Mouse (Mus musculus): ENCODE measurements around the gene Abl2. TPM values are rescaled to one million over a fixed set of nuclear protein-coding genes. Genes with fewer than 3 reads are reported as not detected.

The Abl2 gene
- polyA plus RNA-seq, 1 experiment from 2014 or later = 5.3 TPM

DNA sequence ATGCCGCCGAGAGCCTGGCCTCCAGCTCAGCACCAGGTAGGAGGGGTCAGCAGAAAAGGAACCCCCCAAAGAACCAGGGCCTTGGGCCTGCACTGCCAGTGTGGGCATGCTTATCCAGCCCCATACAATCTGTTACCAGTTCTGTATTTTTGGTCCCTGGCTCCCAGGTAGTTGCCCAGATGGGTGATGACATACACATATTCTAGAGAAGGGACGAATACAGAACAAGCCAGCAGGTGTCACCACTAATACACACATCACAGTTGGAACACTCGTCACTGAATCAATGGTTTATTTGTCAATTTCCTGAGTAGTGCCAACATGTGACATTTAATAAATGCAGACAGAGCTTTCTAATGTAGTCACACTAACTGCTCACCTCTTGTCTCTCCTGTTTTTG lies 82.0 kb downstream of the Abl2 start:
- Histone ChIP-seq H3K9me3 (ENCODE audit: control insufficient read depth, low read length) (no peaks in the 10 kb centered on the region), H3K36me3 (ENCODE audit: control insufficient read depth, insufficient read depth, low read length) (peaks cover 27% of the 10 kb centered on the region), H3K4me1 (ENCODE audit: control insufficient read depth, insufficient read depth, low read depth, low read length) (peaks cover 12% of the 10 kb centered on the region), H3K27me3 (replicated peaks; ENCODE audit: control insufficient read depth, insufficient read depth, low read length) (no peaks in the 10 kb centered on the region), H3K9ac (ENCODE audit: low read depth, low read length) (no peak overlapping the region), H3K27ac (ENCODE audit: low read depth, low read length) (no peak overlapping the region), H3K4me3 (ENCODE audit: low read length) (no peak overlapping the region), H3K4me2 (ENCODE audit: low read length) (no peak overlapping the region)
- ATAC-seq = peak; percentile 40; the same call in 1 of the 2 replicates
- WGBS = 62% methylated on average over 4 of the region's 4 CpGs

DNA sequence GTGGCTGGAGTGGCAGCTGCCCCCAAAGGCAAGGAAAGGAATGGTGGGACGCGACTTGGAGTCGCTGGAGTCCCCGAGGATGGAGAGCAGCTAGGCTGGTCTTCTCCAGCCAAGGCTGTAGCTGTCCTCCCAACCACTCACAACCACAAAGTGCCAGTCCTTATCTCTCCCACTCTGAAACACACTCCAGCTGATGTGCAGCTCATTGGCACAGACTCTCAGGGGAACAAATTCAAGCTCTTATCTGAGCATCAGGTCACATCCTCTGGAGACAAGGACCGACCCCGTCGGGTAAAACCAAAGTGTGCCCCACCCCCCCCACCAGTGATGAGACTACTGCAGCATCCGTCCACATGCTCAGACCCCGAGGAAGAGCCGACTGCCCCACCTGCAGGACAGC lies 83.2 kb downstream of the Abl2 start:
- no peak overlapping the region for H3K4me3 ChIP-seq (ENCODE audit: low read length)
- ATAC-seq = no peak
- peaks cover 24% of the 10 kb centered on the region for H3K36me3 ChIP-seq (ENCODE audit: control insufficient read depth, insufficient read depth, low read length)
- peaks cover 12% of the 10 kb centered on the region for H3K4me1 ChIP-seq (ENCODE audit: control insufficient read depth, insufficient read depth, low read depth, low read length)
- H3K27ac ChIP-seq (ENCODE audit: low read depth, low read length) = no peak overlapping the region
- WGBS = 93% methylated on average over 10 of the region's 10 CpGs
- H3K4me2 ChIP-seq (ENCODE audit: low read length) = no peak overlapping the region
- H3K27me3 ChIP-seq (replicated peaks; ENCODE audit: control insufficient read depth, insufficient read depth, low read length) = no peaks in the 10 kb centered on the region
- H3K9me3 ChIP-seq (ENCODE audit: control insufficient read depth, low read length) = no peaks in the 10 kb centered on the region
- no peak overlapping the region for H3K9ac ChIP-seq (ENCODE audit: low read depth, low read length)

DNA sequence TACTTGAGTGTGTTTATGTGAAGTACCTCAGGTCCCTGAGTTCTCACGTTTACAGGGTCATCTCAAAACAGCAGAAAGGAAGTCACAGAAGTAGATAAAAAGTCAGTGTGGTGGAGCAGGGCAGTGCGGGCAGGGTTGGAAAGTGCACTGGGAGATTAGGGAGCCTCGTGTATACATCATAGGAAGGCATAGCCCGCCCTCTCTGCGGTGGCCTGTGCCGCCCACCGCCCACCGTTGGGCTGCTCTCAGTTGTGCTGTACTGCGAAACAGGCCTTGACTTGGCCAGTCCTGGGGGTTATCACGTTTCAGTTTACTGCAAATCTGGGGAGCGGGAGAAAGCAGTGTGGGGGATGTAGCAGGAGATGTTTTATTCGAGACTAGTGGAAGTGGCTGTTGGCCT lies 84.2 kb downstream of the Abl2 start:
- no peak overlapping the region for H3K4me2 ChIP-seq (ENCODE audit: low read length)
- H3K27me3 ChIP-seq (replicated peaks; ENCODE audit: control insufficient read depth, insufficient read depth, low read length) = no peaks in the 10 kb centered on the region
- no peak overlapping the region for H3K27ac ChIP-seq (ENCODE audit: low read depth, low read length)
- peaks cover 20% of the 10 kb centered on the region for H3K36me3 ChIP-seq (ENCODE audit: control insufficient read depth, insufficient read depth, low read length)
- peaks cover 12% of the 10 kb centered on the region for H3K4me1 ChIP-seq (ENCODE audit: control insufficient read depth, insufficient read depth, low read depth, low read length)
- no peak for ATAC-seq
- 72% methylated on average over 12 of the region's 12 CpGs for WGBS
- H3K4me3 ChIP-seq (ENCODE audit: low read length) = no peak overlapping the region
- H3K9me3 ChIP-seq (ENCODE audit: control insufficient read depth, low read length) = no peaks in the 10 kb centered on the region
- no peak overlapping the region for H3K9ac ChIP-seq (ENCODE audit: low read depth, low read length)

DNA sequence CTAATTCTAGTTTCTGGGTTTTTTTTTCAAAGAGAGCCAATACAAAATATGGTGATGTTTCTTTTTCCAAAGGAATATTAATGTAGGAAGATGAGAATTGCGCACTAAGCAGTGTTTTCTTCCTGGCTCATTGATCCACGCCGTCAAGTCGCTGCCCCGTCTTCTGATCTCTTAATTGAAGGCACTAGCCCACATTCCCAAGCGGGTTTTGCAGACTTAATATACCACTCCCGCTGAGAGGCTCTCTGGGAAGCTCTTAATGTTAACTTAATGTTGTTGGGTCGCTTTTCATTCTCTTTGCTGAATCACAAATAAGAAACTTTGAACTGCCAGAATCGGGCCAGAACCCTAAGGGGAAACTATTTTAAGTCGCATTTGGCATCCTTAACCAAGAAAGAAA lies 85.5 kb downstream of the Abl2 start:
- peaks cover 24% of the 10 kb centered on the region for H3K36me3 ChIP-seq (ENCODE audit: control insufficient read depth, insufficient read depth, low read length)
- no peaks in the 10 kb centered on the region for H3K9me3 ChIP-seq (ENCODE audit: control insufficient read depth, low read length)
- H3K4me3 ChIP-seq (ENCODE audit: low read length) = no peak overlapping the region
- no peak overlapping the region for H3K9ac ChIP-seq (ENCODE audit: low read depth, low read length)
- no peak overlapping the region for H3K4me2 ChIP-seq (ENCODE audit: low read length)
- peaks cover 12% of the 10 kb centered on the region for H3K4me1 ChIP-seq (ENCODE audit: control insufficient read depth, insufficient read depth, low read depth, low read length)
- no peak for ATAC-seq
- 38% methylated on average over 10 of the region's 10 CpGs for WGBS
- H3K27ac ChIP-seq (ENCODE audit: low read depth, low read length) = no peak overlapping the region
- H3K27me3 ChIP-seq (replicated peaks; ENCODE audit: control insufficient read depth, insufficient read depth, low read length) = no peaks in the 10 kb centered on the region

DNA sequence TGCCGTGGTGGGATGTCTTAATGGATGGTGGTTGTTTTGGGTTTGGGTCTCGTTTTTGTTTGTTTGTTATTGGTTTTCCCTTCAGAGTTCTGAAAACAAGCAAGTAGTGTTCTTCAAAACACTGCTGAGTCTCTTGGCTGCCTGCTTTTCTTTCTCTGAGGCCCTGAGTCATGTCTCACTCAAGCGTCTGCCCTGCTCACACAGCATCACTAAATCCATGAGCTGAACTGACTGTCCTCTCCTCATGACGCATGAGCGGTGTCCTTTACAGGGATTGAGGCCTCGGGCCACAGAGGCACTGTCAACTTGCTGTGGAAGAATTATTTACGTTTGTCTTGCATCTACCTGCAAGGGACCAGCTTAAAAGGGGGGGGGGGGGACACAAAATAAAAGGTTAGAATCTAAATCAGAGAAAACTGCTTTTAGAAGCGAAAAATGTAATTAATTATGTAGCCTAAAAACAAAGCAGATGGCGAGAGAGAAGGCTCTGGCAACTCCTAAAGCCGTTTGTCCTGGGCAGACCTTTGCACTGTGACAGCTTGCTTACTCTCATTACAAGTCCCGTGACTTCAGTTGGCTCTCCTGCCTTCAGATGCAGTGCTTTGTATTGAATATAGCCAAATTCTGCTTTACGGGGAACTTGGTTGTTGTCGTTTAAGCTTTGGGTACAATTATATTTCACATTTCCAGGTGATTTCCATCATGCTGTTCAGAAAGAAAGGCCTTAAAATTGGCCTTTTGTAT lies 86.4 kb downstream of the Abl2 start:
- Histone ChIP-seq H3K9ac (ENCODE audit: low read depth, low read length) (no peak overlapping the region), H3K36me3 (ENCODE audit: control insufficient read depth, insufficient read depth, low read length) (peaks cover 24% of the 10 kb centered on the region), H3K9me3 (ENCODE audit: control insufficient read depth, low read length) (no peaks in the 10 kb centered on the region), H3K4me1 (ENCODE audit: control insufficient read depth, insufficient read depth, low read depth, low read length) (peaks cover 12% of the 10 kb centered on the region), H3K27ac (ENCODE audit: low read depth, low read length) (no peak overlapping the region), H3K4me3 (ENCODE audit: low read length) (no peak overlapping the region), H3K27me3 (replicated peaks; ENCODE audit: control insufficient read depth, insufficient read depth, low read length) (no peaks in the 10 kb centered on the region), H3K4me2 (ENCODE audit: low read length) (no peak overlapping the region)
- ATAC-seq = 0 out of 2 replicates have a peak, but pooled peaks have one; percentile 38
- 58% methylated on average over 13 of the region's 13 CpGs for WGBS

DNA sequence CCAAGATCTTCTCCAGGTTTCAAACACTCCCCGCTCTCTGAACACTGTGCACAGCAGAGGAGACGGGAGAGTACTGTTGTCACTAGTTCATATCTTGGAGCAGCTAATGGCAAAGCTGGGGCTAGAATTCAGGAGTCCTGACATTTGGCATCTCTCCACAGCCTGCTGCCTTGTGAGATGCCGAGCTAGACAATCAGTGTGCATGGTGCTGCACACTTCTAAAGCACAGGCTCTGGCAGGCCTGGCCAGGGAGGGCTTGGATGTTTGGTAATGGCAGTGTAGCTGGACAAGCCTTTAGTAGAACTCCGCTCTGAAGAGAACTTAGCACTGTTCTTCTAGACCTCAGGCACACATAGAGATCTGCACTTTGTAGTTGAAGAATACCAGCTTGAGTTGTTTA lies 87.4 kb downstream of the Abl2 start:
- 65% methylated on average over 4 of the region's 4 CpGs for WGBS
- ATAC-seq = no peak

DNA sequence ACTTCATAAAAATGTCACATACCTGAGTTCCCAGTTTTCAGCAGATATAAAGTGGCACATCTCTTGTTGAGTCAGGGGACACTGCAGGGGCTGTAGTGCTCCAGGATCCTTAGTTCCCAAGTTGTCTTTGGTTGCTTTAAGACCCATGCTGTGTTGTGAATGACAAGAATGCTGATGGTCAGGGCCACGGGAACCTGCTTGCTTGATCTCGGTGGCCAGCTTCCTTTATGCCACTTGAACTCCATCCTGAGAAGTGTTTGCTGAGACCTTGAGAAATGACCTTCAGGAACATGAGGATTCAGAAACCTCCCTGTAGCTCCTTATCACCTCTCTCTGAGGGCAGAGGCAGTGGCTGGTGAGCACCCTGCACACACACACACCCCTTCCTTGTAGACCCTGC lies 90.1 kb downstream of the Abl2 start:
- H3K4me3 ChIP-seq (ENCODE audit: low read length) = no peak overlapping the region
- H3K4me1 ChIP-seq (ENCODE audit: control insufficient read depth, insufficient read depth, low read depth, low read length) = peaks cover 8% of the 10 kb centered on the region
- WGBS = 46% methylated on average over 2 of the region's 2 CpGs
- H3K36me3 ChIP-seq (ENCODE audit: control insufficient read depth, insufficient read depth, low read length) = peaks cover 4% of the 10 kb centered on the region
- H3K9me3 ChIP-seq (ENCODE audit: control insufficient read depth, low read length) = no peaks in the 10 kb centered on the region
- no peaks in the 10 kb centered on the region for H3K27me3 ChIP-seq (replicated peaks; ENCODE audit: control insufficient read depth, insufficient read depth, low read length)
- H3K27ac ChIP-seq (ENCODE audit: low read depth, low read length) = no peak overlapping the region
- H3K9ac ChIP-seq (ENCODE audit: low read depth, low read length) = no peak overlapping the region
- no peak for ATAC-seq
- H3K4me2 ChIP-seq (ENCODE audit: low read length) = no peak overlapping the region

More for the DNA sequence above, 87.4 kb downstream of the Abl2 start:
- H3K9me3 ChIP-seq (ENCODE audit: control insufficient read depth, low read length) = no peaks in the 10 kb centered on the region
- H3K4me3 ChIP-seq (ENCODE audit: low read length) = no peak overlapping the region
- no peaks in the 10 kb centered on the region for H3K27me3 ChIP-seq (replicated peaks; ENCODE audit: control insufficient read depth, insufficient read depth, low read length)
- H3K4me1 ChIP-seq (ENCODE audit: control insufficient read depth, insufficient read depth, low read depth, low read length) = peaks cover 12% of the 10 kb centered on the region
- H3K9ac ChIP-seq (ENCODE audit: low read depth, low read length) = no peak overlapping the region
- H3K27ac ChIP-seq (ENCODE audit: low read depth, low read length) = no peak overlapping the region
- peaks cover 21% of the 10 kb centered on the region for H3K36me3 ChIP-seq (ENCODE audit: control insufficient read depth, insufficient read depth, low read length)
- H3K4me2 ChIP-seq (ENCODE audit: low read length) = no peak overlapping the region

DNA sequence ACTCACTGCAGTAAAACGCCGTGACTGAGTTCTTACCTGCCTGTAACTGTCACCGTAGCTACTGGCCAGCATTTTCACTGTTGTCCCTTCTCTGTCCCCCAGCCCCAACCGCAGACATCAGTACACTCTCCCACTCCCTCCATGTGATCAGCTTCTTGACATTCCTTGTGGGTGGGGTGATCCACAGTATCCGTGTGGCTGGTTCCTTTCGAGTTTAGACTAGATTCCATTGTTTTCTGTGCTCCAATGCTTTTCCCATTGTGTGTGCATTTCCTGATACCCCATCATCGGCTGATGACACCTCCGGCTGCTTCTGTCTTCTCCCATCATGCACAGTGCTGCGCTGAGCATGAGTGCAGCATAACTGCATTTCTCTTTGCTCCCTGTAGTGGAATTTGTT lies 92.0 kb downstream of the Abl2 start:
- no peaks in the 10 kb centered on the region for H3K9me3 ChIP-seq (ENCODE audit: control insufficient read depth, low read length)
- ATAC-seq = no peak
- H3K4me3 ChIP-seq (ENCODE audit: low read length) = no peak overlapping the region
- WGBS = 71% methylated on average over 9 of the region's 9 CpGs
- H3K4me1 ChIP-seq (ENCODE audit: control insufficient read depth, insufficient read depth, low read depth, low read length) = no peaks in the 10 kb centered on the region; the same call in 1 of the 2 replicates
- H3K27me3 ChIP-seq (replicated peaks; ENCODE audit: control insufficient read depth, insufficient read depth, low read length) = no peaks in the 10 kb centered on the region
- no peak overlapping the region for H3K4me2 ChIP-seq (ENCODE audit: low read length)
- H3K9ac ChIP-seq (ENCODE audit: low read depth, low read length) = no peak overlapping the region
- H3K36me3 ChIP-seq (ENCODE audit: control insufficient read depth, insufficient read depth, low read length) = peaks cover 4% of the 10 kb centered on the region
- H3K27ac ChIP-seq (ENCODE audit: low read depth, low read length) = no peak overlapping the region

DNA sequence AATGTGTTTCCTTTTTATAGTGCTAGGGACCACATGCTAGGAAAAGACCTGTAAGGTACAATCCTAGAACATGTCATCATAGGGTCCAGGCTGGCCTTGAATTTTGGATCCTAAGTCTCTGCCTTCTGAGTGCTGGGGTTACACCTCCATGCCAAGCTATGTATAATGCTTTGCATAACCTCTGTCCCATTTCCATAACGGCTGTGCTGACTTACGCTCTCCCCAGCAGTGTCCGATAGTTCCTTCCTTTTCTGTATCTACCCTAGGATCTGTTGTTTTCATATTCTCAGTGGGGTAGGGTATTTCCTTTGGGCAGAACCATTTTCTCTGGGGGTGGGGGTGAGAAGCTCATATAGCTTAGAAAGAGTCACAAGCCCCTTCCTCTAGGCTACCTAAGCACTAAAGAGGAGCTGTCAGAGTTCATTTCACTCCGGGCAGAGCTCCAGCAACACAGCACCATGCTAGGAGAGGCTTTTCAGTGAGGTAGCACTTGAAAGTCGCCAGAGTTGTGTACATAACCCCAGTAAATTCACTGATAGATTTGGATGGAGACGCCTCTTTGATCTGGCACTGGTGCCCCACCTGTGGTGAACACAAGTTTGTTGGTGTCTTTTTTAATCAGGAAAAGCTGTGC lies 93.7 kb downstream of the Abl2 start:
- Histone ChIP-seq H3K4me2 (ENCODE audit: low read length) (no peak overlapping the region), H3K36me3 (ENCODE audit: control insufficient read depth, insufficient read depth, low read length) (peaks cover 4% of the 10 kb centered on the region), H3K27me3 (replicated peaks; ENCODE audit: control insufficient read depth, insufficient read depth, low read length) (no peaks in the 10 kb centered on the region), H3K4me3 (ENCODE audit: low read length) (no peak overlapping the region), H3K4me1 (ENCODE audit: control insufficient read depth, insufficient read depth, low read depth, low read length) (no peaks in the 10 kb centered on the region), H3K9ac (ENCODE audit: low read depth, low read length) (no peak overlapping the region), H3K9me3 (ENCODE audit: control insufficient read depth, low read length) (no peaks in the 10 kb centered on the region), H3K27ac (ENCODE audit: low read depth, low read length) (no peak overlapping the region; the same call in 1 of the 2 replicates)
- ATAC-seq = no peak
- WGBS = 55% methylated on average over 6 of the region's 6 CpGs

Data from hindbrain, embryonic 16.5 days (tissue).